Mouse (Mus musculus): Measurements from ENCODE around the gene Helz. TPM values are rescaled to one million over a fixed set of nuclear protein-coding genes. Genes with fewer than 3 reads are reported as not detected.

Helz gene
- total RNA-seq, 2 experiments from 2014 or later: 17.6 to 25.4 TPM

DNA sequence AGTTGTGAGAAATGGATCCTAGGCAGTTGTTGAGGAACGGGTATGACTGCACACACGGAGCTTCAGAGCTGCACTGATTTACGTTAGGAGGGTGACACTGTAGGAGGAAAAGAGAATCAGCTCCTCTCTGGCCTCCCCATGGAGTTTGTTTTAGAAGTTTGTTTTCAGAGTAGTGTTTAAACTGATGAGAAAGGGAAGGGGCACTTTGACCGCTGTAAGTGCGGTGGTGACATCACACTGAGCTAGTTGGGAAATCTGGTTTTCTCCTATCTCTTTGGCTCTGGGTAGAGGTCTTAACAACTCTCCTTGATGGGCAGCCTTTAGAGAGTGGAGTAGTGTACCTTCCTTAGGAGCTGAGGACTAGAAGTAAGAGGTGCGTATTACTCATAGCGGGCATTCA, 58.0 kb downstream of the Helz start:
- no peak for ATAC-seq (replicated peaks; ENCODE audit: poor library complexity)

DNA sequence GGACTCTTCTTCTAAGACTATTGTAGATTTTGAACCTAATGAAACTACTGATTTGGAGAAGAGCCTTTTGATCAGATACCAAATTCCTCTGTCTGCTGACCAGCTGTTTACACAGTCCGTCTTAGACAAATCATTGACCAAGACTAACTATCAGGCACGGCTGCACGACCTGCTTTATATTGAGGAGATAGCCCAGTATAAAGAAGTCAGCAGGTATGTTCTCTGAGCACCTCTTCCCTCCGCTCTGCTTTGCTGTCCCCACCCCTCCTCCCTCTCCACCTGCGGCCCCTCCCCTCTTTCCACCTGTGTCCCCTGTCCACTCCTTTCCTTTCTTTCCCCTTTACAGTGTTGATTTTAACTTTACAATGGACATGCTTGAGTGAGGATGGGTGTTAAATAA, 66.2 kb downstream of the Helz start:
- ATAC-seq (replicated peaks; ENCODE audit: poor library complexity): no peak

DNA sequence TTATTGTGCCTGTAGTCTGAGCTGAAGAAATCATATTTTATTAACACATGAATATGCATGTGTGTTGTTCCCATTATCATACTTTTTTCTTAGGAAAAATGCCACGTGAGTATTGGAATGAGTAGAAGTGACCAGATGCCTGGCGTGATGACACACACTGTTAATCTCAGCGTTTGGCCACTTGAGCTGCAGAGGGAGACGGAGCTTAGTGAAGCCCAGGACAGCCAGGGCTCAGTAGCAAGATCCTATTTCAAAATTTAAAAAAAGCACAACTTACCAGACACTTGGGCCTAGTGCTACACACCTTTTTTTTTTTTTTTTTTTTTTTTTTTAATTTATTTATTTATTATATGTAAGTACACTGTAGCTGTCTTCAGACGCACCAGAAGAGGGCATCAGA, 68.0 kb downstream of the Helz start:
- no peak for ATAC-seq (replicated peaks; ENCODE audit: poor library complexity)

DNA sequence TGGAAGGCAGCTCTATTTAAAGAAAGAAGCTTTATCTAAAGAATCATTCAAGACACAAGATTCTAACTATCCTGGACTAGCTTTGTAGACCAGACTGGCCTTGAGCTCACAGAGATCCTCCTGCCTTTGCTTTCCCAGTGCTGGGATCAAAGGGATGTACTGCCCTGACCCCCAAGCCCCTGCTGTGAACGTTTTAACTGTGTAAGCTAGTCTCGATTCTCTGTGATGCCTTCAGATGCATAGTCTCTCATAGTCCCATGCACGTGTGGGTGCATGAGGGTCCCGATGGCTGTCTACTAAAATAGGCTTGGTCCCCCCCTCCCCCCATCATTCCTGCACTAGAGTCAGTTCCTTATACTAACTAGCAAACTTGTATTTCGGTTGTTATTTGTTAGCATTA, 70.2 kb downstream of the Helz start:
- no peak for ATAC-seq (replicated peaks; ENCODE audit: poor library complexity)

DNA sequence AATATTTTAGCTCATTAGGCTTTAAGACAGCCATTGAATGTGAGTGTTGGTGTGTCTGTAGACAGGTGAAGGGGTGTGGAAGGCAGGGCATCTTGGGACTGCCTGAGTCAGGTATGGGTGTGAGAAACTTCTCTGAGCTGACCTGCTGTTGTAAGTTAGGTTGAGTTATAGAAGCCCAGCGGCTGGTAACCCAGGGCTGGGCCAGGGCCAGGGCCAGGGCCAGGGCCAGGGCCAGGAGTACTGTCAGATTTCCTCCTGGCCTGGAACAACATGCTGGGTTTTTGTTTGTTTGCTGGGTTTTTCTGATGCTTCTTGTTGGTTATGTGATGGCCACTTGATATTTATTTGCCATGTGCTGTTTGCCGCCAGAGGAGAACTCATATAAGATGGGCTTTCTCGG, 76.9 kb downstream of the Helz start:
- no peak for ATAC-seq (replicated peaks; ENCODE audit: poor library complexity)

DNA sequence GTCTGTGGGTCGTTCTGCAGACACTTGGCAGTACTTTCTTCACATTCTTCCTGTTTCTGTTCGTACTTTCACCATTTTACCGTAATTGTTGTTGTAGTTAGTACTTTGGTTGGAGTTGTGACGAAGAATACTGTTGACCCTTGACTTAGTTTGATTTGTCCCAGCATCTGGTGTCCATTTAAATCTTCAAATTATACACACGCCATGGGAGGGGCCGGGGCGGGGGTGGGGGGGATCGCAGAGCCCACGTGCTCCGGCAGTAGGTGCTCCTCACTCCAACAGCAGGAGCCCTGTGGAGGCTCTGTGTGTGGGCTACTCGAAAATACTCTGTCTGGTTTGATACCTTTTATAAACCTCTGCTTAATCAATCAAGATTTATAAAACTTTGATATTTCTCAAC, 78.0 kb downstream of the Helz start:
- no peak for ATAC-seq (replicated peaks; ENCODE audit: poor library complexity)

DNA sequence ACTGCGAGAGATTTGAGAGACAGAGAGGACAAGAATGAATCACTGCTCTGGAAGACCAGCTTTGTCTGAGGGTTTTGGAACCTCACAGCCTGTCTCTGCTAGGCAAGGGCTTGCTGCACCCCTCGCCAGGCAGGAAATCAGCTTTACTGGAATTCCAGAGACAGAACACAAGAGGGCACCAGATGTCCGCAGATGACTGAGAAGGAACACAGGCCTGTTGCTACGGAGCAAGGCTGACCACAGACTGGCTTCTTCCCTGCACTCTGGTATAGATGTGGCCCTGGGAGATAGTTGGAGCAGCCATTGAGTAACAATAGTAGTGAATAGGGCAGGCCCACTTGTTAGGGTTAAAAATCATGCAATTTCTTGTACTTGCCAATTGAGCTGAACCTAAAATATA, 81.8 kb downstream of the Helz start:
- ATAC-seq (replicated peaks; ENCODE audit: poor library complexity): peak; percentile 86

DNA sequence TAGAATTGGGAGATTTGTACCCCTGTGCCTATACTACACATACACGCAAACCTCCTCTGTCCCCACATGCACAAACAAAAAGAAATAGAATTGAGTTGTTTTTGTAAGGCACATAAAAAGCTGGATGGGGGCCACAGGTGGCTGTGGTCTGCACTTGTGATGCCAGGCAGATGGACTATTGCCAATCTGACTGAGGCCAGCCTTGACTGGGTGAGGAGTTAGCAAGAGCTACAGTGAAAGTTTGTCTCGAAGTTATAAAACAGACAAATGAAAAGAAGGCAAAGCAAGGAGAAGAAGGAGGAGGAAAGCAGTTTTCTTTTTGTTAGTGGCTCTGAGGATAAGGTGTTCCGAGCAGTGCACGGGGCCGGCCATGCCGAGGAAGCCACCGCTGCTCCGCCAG, 82.2 kb downstream of the Helz start:
- no peak for ATAC-seq (replicated peaks; ENCODE audit: poor library complexity)

DNA sequence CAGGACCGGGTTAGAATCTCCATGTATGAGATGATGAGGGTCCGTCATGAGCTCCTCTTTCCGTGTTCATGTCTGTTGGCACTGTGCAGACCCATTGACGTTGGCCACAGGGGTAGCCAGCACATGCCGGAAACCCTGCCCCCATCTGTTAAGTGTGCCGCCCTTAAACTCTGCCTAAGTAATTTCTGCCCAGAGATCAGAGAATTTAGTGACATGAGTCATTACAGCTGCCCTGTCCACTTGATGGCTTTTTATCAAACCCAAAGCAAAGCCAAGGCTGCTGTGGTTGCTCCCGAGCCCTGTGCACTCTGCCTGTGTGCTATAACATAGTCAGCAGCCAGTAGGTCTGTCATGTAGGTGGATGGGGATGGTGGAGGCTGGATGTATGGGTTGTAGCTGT, 83.4 kb downstream of the Helz start:
- ATAC-seq (replicated peaks; ENCODE audit: poor library complexity): no peak

DNA sequence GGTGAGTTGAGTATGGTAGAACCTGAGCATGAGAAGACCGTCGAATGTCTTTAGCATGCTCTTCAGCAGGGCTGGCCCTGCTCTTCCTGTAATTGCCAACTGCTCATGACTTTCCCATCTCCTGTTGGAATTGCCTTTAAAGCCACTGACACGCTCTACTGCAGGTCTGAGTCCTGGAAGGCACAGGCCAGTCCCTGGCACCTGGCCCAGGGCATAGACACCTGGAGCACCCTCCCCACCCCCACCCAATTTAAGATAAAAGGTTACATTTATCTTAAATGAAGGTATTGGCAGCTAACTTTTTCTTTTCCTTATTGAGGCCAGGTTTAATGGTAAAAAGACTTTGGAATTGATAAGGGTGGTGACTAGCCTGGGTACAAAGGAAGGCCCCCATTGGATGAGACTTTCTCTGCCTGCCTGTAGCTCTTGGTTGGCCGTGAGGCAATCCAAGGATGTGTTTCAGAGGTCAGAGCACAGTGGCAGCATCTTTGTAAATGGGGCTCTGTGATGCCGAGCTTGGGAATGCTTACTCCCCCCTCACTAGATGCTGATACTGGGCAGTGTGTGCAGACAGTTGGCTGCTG, 85.9 kb downstream of the Helz start:
- no peak for ATAC-seq (replicated peaks; ENCODE audit: poor library complexity)

DNA sequence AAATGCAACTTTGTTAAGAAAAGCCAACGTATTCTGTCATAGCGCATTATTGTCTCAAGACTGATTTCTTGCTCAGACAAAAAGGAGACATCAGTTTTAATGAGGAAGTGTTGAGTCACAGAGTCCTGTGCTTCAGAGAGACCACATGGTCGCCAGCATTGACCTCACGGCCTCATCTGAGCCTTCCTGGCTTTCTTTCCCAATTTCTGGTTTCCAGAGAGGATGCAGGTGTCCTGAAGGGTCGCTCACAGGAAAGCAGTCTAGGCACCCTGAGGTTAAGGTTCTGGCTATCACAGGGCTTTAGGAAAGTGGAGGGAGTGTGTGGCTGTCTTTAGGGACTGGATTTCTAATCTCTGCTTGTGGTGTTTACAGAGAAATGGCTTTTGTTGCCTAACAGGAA, 90.4 kb downstream of the Helz start:
- ATAC-seq (replicated peaks; ENCODE audit: poor library complexity): peak; percentile 61

DNA sequence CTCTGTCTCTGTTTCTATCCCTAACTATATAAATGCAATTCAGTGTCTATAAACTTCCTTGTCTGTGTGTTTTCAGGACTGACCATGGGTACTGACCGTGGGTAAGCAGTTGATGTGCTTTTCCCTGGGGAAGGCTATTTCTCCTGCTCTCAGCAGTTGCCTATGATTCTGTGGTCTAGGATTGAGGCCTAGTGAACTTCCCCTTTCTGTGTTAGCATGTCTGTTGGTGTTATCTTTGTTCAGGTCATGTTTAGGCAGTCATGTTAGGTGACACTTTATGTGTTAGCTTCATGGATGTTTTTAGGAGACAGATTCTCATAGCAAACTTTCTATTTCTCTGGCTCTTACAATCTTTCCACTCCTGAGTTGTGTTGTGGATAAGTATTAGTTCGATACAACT, 91.9 kb downstream of the Helz start:
- peak; percentile 52 for ATAC-seq (replicated peaks; ENCODE audit: poor library complexity)

DNA sequence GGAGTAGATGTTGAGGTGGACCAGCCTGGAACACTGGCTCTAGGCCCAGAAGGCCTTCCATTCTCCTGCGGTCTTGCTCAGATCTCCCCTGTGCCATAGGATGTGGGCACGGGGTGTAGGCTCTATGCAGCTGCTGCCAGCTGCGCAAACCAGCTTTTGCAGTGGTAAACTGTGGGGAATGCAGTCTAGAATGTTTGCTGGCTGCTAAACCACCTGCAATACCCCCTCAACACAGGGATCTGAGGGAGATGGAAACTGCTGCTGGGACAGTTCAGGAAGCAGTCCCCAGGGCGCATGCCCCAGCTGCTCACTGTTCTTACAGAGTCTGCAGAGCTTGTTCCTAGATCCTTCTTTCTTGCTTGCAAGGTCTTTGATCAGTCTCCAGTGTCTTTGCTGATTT, 96.7 kb downstream of the Helz start:
- no peak for ATAC-seq (replicated peaks; ENCODE audit: poor library complexity)

DNA sequence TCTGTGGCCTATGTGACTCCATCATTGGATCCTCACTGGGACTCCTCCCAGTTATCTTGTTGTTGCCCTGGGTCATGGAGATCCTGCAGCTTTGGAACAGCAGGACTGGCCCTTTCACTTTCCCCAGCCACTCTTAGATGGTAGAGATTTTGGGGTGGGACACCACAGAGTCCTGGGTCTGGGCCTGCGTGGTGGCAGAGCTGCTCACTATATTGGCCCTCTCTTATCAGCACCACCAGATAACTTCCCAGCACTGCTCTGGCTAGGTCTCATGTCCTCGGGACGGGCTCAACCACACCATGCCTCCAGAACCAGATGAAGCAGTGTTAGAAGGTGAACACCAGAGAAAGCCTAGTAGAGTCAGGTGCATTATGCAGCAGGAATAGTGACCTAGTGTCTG, 99.6 kb downstream of the Helz start:
- ATAC-seq (replicated peaks; ENCODE audit: poor library complexity): peak; percentile 44; the same call in 1 of the 2 replicates

DNA sequence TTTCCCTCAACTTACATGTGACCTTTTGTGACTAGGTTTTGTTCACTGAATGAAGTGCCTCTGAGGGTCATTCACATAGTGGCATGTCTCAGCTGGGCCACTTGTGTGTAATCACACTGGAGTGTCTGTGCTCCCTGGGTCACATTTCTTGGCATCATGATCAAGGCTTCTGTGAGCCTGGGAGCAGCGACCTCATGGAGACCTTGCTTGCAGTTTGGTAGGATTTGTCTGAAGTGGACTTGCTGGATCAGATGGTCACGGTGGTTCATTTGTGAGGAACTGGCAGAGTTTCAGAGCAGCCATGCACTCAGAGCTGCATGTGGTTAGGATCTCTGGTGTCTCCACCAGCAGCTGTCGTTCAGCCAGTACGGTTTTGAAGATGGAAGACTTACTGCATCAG, 100.9 kb downstream of the Helz start:
- ATAC-seq (replicated peaks; ENCODE audit: poor library complexity): no peak

DNA sequence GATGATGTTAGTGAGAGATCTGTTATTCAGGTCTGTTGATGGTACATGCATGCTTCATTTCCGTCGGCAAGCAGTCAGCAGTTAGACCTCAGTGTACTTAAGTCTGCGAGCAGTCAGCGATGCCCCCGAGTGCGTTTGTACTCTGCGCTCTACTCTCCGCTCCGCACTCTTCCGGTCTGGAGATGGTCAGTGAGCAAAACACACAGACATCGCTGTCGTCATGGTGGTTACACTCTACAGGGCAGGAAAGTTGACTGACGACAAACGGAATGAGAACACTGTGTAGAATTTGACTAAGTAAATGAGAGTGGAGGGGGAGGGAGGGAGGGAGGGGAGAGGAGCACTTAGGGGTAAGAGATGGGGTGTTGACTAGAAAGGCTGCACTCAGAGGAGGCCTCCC, 101.7 kb downstream of the Helz start:
- no peak for ATAC-seq (replicated peaks; ENCODE audit: poor library complexity)

DNA sequence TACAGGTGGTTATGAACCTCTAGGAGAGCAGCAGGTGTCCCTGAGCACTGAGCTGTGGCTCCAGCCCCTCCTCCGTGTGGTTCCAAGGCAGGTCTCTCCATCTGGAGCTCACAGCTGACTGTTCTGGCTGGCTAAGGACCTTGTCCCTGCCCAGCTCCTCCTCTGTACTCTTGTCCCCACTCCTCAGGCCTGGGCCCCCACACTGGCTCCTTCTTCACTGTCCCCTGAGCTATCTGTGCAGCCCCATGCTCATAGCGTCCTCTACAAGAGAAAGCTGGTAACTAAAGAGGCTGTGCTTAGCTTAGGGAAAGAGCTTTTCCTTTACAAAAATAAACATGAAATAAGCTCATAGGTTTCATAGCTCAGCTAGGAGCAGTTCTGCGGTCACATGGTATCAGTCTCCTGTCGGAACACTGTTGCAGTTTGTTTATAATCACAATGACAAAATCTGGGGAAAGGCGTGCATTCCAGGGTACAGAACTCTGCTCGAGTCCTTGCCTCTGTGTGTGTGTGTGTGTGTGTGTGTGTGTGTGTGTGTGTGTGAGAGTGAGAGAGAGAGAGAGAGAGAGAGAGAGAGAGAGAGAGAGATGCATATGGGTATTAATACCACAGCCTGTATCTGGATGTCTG, 102.8 kb downstream of the Helz start:
- ATAC-seq (replicated peaks; ENCODE audit: poor library complexity): no peak

DNA sequence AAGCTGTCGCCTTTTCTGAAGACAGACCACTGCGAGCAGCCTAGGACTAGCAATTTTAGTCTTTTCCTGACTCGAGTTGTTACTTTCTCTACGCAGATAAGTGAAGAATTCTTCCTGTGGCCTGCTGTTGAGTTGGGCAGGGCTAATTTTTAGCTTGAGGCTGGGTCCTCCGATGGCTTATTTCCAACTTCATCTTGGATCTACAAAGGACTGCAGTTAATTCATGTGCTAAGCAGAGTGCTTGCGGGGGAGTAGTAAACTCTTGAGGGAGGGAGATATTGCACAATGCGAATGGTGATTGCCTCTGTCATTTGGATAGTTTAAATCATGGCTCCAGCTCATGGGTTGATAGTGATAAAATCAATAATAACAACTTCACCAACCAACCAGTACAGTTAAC, 103.7 kb downstream of the Helz start:
- ATAC-seq (replicated peaks; ENCODE audit: poor library complexity): no peak

DNA sequence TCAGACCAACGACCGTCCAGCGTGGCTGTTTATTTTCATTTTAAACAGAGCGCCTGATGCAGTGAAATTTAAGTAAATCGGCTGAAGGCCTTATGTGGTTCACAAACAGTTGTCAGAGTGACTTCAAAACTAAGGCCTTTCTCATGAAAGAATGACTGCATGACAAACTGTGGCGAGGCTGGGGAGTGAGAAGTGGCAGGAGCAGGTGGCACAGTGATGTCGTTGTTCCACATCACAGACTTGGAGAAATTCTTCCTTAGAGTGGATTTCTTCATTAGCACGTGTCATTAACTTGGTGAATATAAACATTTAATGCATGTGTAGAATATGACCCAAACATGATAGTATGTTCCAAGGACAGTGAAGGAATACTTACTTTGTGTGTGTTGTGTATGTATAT, 104.4 kb downstream of the Helz start:
- ATAC-seq (replicated peaks; ENCODE audit: poor library complexity): no peak

DNA sequence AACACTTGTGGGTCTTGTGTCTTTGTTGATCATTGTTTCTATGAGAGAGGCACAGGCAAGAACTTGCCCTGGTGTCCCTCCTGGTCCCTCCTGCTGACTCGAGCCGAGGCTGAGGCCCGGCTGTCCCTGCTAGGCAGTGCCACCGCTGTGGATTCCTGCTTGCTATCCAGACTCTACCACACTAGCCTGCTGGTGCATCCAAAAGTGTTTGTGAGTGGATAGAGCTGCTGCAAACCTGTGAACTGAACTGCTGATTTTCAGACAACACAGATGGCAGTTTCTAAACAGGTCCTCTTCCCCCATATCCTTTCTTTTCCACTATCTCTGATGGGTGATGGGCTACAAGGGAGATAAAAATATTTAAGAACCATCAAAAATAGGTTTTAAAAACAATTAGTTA, 107.8 kb downstream of the Helz start:
- ATAC-seq (replicated peaks; ENCODE audit: poor library complexity): no peak

DNA sequence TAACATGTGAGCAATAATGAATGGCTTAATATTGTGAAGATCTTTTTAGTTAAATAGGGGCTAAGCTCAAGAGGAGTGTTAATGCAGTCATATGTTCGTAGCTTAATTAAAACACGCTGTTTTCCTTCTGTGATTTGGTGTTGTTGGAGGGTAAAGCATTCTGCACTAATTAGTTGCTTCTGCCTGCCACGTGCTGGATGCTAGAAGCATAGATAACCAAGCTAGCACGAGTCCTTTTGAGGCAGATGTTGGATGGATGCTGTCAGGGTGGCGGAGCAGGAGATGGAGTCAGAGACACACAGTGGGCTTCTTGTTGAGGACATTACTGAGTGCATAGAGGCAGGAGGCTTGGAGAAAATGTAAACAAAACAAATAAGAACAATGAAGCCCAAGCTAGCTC, 109.4 kb downstream of the Helz start:
- ATAC-seq (replicated peaks; ENCODE audit: poor library complexity): no peak

DNA sequence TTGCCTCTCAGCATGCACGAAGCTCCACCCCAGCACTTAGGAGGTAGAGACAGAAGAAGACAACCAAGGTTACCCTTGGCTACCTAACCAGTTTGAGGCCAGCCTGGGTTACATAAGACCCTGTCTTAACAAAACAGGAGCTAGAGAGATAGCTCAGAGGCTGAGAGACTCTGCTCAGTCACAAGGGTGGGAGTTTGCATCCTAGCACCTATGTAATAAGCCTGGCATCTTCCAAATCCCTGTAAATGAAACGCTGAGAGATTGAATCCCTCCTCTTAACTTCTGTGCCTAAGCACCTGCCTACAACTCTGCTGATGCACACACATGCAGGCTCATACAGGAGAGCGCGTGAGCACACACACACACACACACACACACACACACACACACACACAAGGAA, 112.7 kb downstream of the Helz start:
- ATAC-seq (replicated peaks; ENCODE audit: poor library complexity): no peak

DNA sequence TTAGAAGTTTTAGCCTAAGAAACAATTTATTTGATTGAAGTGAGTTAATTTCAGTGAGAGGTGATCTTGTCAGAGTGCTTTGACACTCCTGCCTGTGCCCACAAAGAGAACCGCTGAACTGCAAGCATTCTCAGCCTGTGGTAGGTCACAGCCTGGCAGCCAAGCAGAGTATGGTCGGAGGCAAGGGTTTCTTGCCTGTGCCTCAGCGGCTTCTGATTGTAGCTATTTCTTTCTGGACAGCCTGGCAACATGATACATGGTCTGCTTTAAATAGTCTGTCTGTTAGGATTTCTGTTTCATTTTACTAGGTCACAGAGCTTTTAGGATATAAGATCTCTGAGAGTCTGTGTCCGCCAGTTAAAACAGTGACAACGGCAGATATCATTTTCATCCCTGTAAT, 114.9 kb downstream of the Helz start:
- ATAC-seq (replicated peaks; ENCODE audit: poor library complexity): no peak
